Mouse (Mus musculus) stomach, embryonic 16.5 days (tissue): ENCODE results near the gene Trim14. TPM values are rescaled to one million over a fixed set of nuclear protein-coding genes. Genes with fewer than 3 reads are reported as not detected.

Source experiments
- ATAC-seq: fragments of 200-750 bp; cut with Nextera tagmentation; 2 replicates; pipeline ENCODE4 v1.8.0; 2017; ENCODE audit warnings: moderate number of reproducible peaks, moderate TSS enrichment; ENCODE audit not compliant: insufficient read depth, low FRiP score
- H3K27ac ChIP-seq: fragments of 300-500 bp; sonication (generic); 2 replicates; pipeline ENCODE4 v1.5.1; 2014; ENCODE audit warnings: low read length
- H3K27me3 ChIP-seq: fragments of 300-500 bp; sonication (generic); 2 replicates; pipeline ENCODE4 v1.6.1; 2014; ENCODE audit warnings: low read length, control low read depth, mixed read lengths; ENCODE audit not compliant: control insufficient read depth, insufficient read depth
- H3K36me3 ChIP-seq: fragments of 300-500 bp; sonication (generic); 2 replicates; pipeline ENCODE4 v1.6.1; 2014; ENCODE audit warnings: low read length; ENCODE audit not compliant: control insufficient read depth, insufficient read depth
- H3K4me1 ChIP-seq: fragments of 300-500 bp; sonication (generic); 2 replicates; pipeline ENCODE4 v1.6.1; 2014; ENCODE audit warnings: low read length, control low read depth, mixed read lengths; ENCODE audit not compliant: control insufficient read depth, insufficient read depth
- H3K4me2 ChIP-seq: fragments of 300-500 bp; sonication (generic); 2 replicates; pipeline ENCODE4 v1.6.1; 2014; ENCODE audit warnings: low read depth, low read length, mixed read lengths
- H3K4me3 ChIP-seq: fragments of 300-500 bp; sonication (generic); replicated peaks from 2 replicates; pipeline ENCODE4 v1.5.1; 2014; ENCODE audit warnings: mild to moderate bottlenecking, low read length
- H3K9ac ChIP-seq: fragments of 300-500 bp; sonication (generic); 2 replicates; pipeline ENCODE4 v1.6.1; 2014; ENCODE audit warnings: low read length
- H3K9me3 ChIP-seq: fragments of 300-500 bp; sonication (generic); replicated peaks from 2 replicates; pipeline ENCODE4 v1.6.1; 2016; ENCODE audit warnings: low read length, control low read depth; ENCODE audit not compliant: control insufficient read depth
- WGBS: fragments of 180-500 bp; shearing (Covaris S2); extraction: QIAGEN DNeasy Blood & Tissue Kit; methylation state at CpG from one replicate; pipeline ENCODE4 v1.1.7; 2014; 5-methylcytosine and 5-hydroxymethylcytosine counted together
- polyA plus RNA-seq: library from polyadenylated mRNA; unstranded; fragments of >200 nt; fragmentation: Nextera tagmentation; extraction: Ambion mirVana; gene quantifications from 2 replicates; pipeline ENCODE4 v1.2.1, GENCODE M21; 2015

Trim14 gene
- polyA plus RNA-seq, 1 experiment from 2014 or later, result 4.4 TPM

DNA sequence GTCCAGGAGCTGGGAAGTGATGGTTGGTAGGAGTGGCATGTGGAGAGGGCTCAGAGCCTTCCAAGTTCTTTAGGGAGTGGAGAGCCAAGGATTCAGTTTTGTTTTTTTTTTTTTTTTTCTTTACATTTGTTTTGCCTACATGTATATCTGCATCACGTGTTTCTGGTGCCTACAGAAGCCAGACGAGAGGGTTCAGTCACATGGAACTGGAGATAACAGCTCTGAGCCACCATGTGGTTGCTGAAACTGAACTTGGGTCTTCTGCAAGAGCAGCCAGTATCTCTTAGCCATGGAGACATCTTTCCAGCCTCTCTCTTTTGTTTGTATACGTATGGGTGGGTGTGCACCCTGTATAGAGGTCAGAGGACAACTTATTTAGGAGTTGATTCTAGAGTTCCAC, 32.1 kb downstream of the Trim14 start:
- no peak for ATAC-seq
- Histone ChIP-seq H3K4me2 (no peak overlapping the region), H3K36me3 (peaks cover 16% of the 10 kb centered on the region), H3K27me3 (no peaks in the 10 kb centered on the region), H3K4me1 (peaks cover 6% of the 10 kb centered on the region; the same call in 1 of the 2 replicates), H3K9me3 (no peaks in the 10 kb centered on the region), H3K27ac (no peak overlapping the region), H3K4me3 (no peak overlapping the region), H3K9ac (no peak overlapping the region)
- WGBS, result 68% methylated on average over 3 of the region's 3 CpGs

DNA sequence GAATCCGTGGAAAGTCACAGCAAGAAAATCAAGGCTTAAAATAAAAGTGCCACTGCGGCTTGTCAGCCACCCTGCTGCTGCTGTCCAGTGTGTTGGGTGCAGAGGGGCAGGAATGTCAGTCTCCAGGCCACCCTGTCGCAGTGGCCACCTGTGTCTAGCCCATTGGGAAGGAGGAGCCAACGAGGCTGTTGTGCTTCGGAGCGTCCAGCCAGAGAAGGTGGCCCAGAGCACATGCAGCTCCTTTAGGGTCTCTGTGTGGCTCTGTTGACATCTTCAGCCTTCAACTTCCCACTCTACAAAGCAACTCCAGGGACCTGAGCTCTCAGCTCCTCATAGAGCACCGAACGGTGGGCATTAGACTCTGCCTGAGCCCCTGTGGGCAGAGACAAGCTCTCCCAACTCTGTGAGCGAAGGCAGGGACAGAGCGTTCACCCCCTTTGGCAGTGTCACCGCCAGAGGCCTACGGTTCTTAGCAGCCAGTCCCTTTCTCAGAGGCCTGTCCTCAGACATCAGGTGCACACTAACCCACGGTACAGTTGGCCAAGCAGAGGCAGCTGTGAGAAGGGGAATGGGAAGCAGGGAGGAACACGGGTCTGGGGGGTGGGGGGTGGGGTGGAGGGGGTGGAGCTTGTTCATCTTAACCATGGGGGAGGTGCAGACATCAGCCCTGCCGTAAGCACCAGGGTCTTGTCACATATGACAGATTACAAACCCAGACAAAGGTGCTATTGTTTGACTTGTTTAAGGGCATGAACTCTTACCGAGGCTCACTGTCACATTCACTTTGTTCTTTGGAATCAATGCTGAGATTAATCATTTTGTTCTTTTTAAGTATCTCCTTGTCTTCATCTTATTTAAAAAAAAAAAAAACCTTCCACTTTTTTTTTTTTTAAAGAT, 33.1 kb downstream of the Trim14 start:
- H3K9me3 ChIP-seq, result no peaks in the 10 kb centered on the region
- 67% methylated on average over 16 of the region's 16 CpGs for WGBS
- ATAC-seq, result no peak
- H3K4me2 ChIP-seq, result no peak overlapping the region
- H3K4me3 ChIP-seq, result no peak overlapping the region
- no peak overlapping the region for H3K9ac ChIP-seq
- H3K27ac ChIP-seq, result no peak overlapping the region
- peaks cover 6% of the 10 kb centered on the region; the same call in 1 of the 2 replicates for H3K4me1 ChIP-seq
- H3K36me3 ChIP-seq, result peaks cover 16% of the 10 kb centered on the region
- no peaks in the 10 kb centered on the region for H3K27me3 ChIP-seq

DNA sequence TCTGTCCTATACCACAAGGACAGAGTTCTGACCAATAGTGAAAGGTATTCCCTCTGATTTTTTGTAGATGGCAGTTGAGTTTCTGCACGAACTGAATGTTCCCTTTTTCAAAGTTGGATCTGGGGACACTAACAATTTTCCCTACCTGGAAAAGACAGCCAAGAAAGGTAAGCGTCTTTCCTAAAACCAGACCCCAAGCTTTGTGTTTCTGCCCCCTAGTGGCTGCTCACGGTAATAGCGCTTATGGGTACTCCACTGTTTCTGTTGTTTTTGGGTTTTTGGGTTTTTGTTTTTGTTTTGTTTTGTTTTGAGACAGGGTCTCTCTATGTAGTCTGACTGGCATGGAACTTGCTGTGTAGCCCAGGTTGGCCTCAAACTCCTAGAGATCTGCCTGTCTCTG, 37.0 kb downstream of the Trim14 start:
- Histone ChIP-seq H3K27ac (no peak overlapping the region), H3K27me3 (no peaks in the 10 kb centered on the region), H3K9ac (no peak overlapping the region), H3K9me3 (no peaks in the 10 kb centered on the region), H3K4me1 (no peaks in the 10 kb centered on the region), H3K36me3 (peaks cover 11% of the 10 kb centered on the region; the same call in 1 of the 2 replicates), H3K4me2 (no peak overlapping the region), H3K4me3 (no peak overlapping the region)
- WGBS, result 11% methylated on average over 4 of the region's 4 CpGs
- ATAC-seq, result no peak

DNA sequence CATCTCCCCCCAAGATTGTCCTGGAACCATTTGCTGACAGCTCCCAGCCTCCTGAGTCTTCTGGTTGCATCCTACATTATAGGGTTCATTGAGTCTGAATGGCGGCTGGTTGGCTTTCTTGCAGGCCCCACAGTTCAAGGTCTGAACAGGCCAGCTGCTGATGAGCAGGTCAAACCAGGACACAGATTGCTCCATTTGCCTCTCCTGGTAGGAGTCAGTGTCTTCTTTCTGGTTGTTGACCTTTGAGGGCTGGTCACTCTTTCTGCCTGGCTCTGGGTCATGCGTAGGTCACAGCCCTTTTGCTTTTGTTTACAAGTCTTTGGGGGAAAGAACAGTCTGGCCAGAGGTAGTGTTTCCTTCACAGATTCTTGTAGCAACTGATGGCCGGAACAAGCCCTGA, 37.4 kb downstream of the Trim14 start:
- Histone ChIP-seq H3K27me3 (no peaks in the 10 kb centered on the region), H3K9ac (no peak overlapping the region)
- WGBS, result 63% methylated on average over 3 of the region's 3 CpGs

DNA sequence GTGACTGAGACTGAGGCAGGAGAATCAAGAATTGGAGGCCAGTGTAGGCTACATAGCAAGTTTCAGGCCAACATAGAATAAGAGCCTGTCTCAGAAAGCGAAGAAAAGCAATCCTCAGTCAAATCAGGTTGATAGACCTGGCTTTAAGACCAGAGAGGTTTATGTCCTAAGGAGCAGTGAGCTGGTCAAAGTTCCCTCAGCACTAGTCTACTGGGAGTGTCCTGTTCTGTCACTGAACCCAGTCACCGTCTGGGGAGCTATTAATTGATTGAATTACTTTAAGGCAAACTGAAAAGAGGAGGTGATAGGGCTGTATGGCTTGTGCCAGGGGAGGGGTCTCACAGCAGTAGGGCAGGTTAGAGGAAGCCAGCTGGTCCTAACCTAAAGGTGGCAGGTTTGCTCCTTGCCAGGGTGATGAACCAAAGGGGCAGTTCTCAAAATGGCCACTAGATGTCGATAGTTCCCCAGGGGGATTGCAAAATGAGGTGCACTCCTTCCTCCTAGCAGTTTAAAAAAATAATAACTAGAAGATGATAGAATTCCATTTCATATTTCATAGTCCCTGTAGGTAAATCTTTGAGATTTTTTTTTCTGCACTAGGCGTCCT, 38.6 kb downstream of the Trim14 start:
- Histone ChIP-seq H3K4me3 (no peak overlapping the region), H3K9ac (no peak overlapping the region), H3K36me3 (peaks cover 15% of the 10 kb centered on the region; the same call in 1 of the 2 replicates), H3K27ac (no peak overlapping the region), H3K27me3 (no peaks in the 10 kb centered on the region), H3K4me1 (no peaks in the 10 kb centered on the region), H3K4me2 (no peak overlapping the region), H3K9me3 (no peaks in the 10 kb centered on the region)
- ATAC-seq, result no peak; the same call in 1 of the 2 replicates
- WGBS, result 44% methylated on average over 4 of the region's 4 CpGs

More for the DNA sequence above, 37.4 kb downstream of the Trim14 start:
- no peak overlapping the region for H3K4me3 ChIP-seq
- no peak overlapping the region for H3K4me2 ChIP-seq
- no peaks in the 10 kb centered on the region for H3K4me1 ChIP-seq
- H3K9me3 ChIP-seq, result no peaks in the 10 kb centered on the region
- H3K27ac ChIP-seq, result no peak overlapping the region
- no peak for ATAC-seq
- peaks cover 11% of the 10 kb centered on the region; the same call in 1 of the 2 replicates for H3K36me3 ChIP-seq

DNA sequence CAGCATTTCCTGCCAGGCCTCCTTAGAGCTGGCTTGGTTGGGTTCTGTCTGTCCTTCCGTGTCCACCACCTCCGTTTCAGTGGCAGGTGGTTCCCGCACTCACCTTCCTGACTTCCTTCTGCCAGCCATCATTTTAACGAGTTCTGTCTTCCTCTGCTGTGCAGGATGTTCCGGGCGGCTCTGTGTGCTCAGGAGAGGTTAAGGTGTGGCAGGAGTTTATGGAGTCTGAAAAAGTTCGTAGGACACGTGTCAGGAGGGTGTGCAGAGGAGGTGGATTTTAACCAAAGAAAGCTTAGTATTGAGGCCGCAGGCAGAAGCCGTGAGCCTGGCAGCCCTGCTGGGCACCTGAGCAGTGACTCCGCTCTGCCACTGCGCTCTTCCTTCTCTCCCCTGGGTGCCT, 40.4 kb downstream of the Trim14 start:
- ATAC-seq, result no peak

DNA sequence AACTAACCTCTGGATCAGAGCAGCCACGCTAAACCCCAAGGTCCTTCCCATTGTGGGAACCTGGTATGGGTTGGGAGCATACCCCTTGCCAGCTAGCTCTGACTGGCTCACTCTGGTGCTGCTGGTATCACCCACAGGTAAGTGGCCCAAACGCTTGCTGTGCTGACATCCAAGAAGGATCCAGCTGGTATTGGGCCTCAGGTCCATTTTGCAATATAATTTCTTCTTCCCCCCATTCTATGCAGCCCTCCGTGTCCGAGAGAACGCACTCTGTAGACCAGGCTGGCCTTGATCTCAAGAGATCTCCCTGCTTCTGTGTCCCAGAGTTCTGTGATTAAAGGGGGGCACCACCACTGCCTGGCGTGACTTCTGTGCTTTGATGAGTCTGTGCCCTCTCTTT, 42.9 kb downstream of the Trim14 start:
- Histone ChIP-seq H3K4me2 (no peak overlapping the region), H3K4me3 (no peak overlapping the region), H3K4me1 (peaks cover 14% of the 10 kb centered on the region), H3K27me3 (no peaks in the 10 kb centered on the region), H3K36me3 (peaks cover 9% of the 10 kb centered on the region; the same call in 1 of the 2 replicates), H3K27ac (no peak overlapping the region), H3K9me3 (no peaks in the 10 kb centered on the region), H3K9ac (no peak overlapping the region)
- WGBS, result 95% methylated on average over 6 of the region's 6 CpGs
- no peak for ATAC-seq

More for the DNA sequence above, 40.4 kb downstream of the Trim14 start:
- Histone ChIP-seq H3K4me2 (no peak overlapping the region), H3K9ac (no peak overlapping the region), H3K27ac (no peak overlapping the region; the same call in 1 of the 2 replicates), H3K9me3 (no peaks in the 10 kb centered on the region), H3K4me3 (no peak overlapping the region), H3K36me3 (peaks cover 14% of the 10 kb centered on the region; the same call in 1 of the 2 replicates), H3K4me1 (peaks cover 8% of the 10 kb centered on the region), H3K27me3 (no peaks in the 10 kb centered on the region)
- 82% methylated on average over 12 of the region's 12 CpGs for WGBS

DNA sequence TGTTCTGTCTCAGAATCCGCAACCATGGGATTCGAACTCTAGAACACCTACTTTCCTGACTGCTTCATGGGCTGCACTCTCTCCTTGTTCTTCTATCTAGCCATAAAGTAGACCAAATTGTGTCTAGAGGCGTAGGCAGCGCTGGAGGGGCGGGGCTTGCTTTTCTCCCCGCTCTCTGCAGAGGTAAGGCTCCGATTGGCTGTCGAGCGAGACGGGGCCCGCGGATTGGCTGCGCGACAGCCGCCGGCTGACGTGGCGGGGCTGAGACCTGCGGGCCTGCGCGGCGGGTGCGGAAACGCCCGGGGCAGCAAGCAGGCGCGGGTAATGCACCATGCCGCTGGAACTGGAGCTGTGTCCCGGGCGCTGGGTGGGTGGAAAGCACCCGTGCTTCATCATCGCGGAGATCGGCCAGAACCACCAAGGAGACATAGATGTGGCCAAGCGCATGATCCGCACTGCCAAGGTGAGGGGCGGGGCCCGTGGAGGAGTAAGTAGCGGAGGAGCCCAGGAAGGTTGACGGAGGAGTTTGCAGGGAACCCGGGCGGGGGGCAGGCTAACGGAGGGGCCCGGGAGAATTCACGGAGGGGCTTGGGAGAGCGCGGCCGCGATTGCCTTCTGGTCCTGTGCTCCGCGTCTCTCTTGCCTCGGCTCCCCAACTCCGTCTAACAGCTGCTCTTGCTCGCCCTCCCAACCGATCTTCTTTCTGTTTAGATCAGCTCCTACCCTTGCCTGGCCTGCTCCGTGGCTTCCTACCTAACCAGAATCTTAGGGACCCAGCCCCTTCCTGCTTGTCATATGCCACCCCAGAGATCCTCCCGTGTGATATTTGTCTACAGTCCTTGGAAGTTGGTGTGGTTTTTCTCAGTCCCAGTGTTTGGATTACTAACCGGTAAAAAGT, 46.7 kb downstream of the Trim14 start, which contains the start of gene Nans:
Nans (plus strand) TSS at position 221 of the 898 bp plus-strand sequence.
- peaks cover 19% of the 10 kb centered on the region for H3K4me1 ChIP-seq
- peak; percentile 97 for ATAC-seq
- no peaks in the 10 kb centered on the region for H3K9me3 ChIP-seq
- peak within 1 kb of the TSS; percentile 87 for H3K9ac ChIP-seq
- peak within 1 kb of the TSS; percentile 61 for H3K4me2 ChIP-seq
- H3K27ac ChIP-seq, result peak within 1 kb of the TSS; percentile 74
- peaks cover 9% of the 10 kb centered on the region; the same call in 1 of the 2 replicates for H3K36me3 ChIP-seq
- peak within 1 kb of the TSS; percentile 77 for H3K4me3 ChIP-seq
- no peaks in the 10 kb centered on the region for H3K27me3 ChIP-seq
- WGBS, result under 1% methylated on average over 58 of the region's 58 CpGs
